Mouse (Mus musculus) brain, embryonic 14.5 days (tissue): ENCODE data around the gene Lrch1.

Experiments
- CTCF ChIP-seq: fragments of 200-500 bp; IDR thresholded peaks from 2 replicates; pipeline ENCODE4 v1.5.1; 2012; ENCODE audit warnings: inconsistent platforms, mild to moderate bottlenecking, moderate library complexity, borderline replicate concordance; ENCODE audit not compliant: insufficient read depth, insufficient read length; ENCODE audit errors: extremely low read depth
- POLR2A ChIP-seq: fragments of 200-500 bp; IDR thresholded peaks from 2 replicates; pipeline ENCODE4 v1.6.1; 2012; ENCODE audit warnings: mild to moderate bottlenecking, inconsistent platforms, borderline replicate concordance; ENCODE audit not compliant: poor library complexity, insufficient read depth, insufficient read length, severe bottlenecking; ENCODE audit errors: extremely low read depth

GRCm38 (mm10) chr14:74835010-74835409, 112.7 kb downstream of the Lrch1 start:
- TF ChIP-seq CTCF (no peak), POLR2A (no peak)
